Mouse (Mus musculus): ENCODE data around the gene Rpl23.

- TF ChIP-seq FOSL1 (IDR thresholded peaks at IDR 0.05; ENCODE audit: insufficient read depth, low read length, poor library complexity, severe bottlenecking) (no peak), CTCF (IDR thresholded peaks at IDR 0.05; ENCODE audit: control insufficient read depth, insufficient read depth, insufficient read length) (no peak), MAX (IDR thresholded peaks at IDR 0.05) (no peak), CEBPB (IDR thresholded peaks at IDR 0.05; ENCODE audit: low read depth) (no peak)
These were observed 24.4 kb upstream of the Rpl23 start for GRCm38 (mm10) chr11:97806613-97806964.

Measured in C2C12 (cell line).